23 mouse cellular contexts compared by ENCODE assay signal in genomic region chr2:5014616-5015015, GRCm38 (mm10). TPM values are rescaled to one million over a fixed set of nuclear protein-coding genes. Genes with fewer than 3 reads are reported as not detected.
DNase-seq lines count a peak whose midpoint lies in the region; ATAC-seq and TF ChIP-seq lines count a peak whose summit lies in the region.
"Had no signal": no experiment of that assay in that cellular context is flagged by ENCODE, and none has a peak within 500 bp of the region (broad histone marks: within the 10 kb centered on the region; RNA-seq: fewer than 3 reads in every experiment).

No protein-coding gene starts in this region.

- H3K27ac ChIP-seq in liver, embryonic 13.5 days, result peak overlapping the region; percentile 18; the same call in 1 of the 2 replicates
- no peak overlapping the region for H3K27ac ChIP-seq in left cerebral cortex, adult 2 months
- H3K27ac ChIP-seq: embryonic facial prominence, embryonic 10.5 days; heart, embryonic 13.5 days; hindbrain, postnatal 0 days; limb, embryonic 12.5 days; neural tube, embryonic 15.5 days; stomach, postnatal 0 days had no signal

- TF ChIP-seq CTCF in left cerebral cortex, adult 2 months (IDR thresholded peaks at IDR 0.05), result no peak

- intact Hi-C loops in left cerebral cortex, adult 2 months (cut with DNase I), result loop anchor here (5.0 kb wide), 1 partner anchor 97 kb away; the partner anchor contains the start of gene Phyh

- no peaks in the 10 kb centered on the region for H3K9me3 ChIP-seq in liver, embryonic 13.5 days (replicated peaks)
- H3K9me3 ChIP-seq: embryonic facial prominence, embryonic 10.5 days; heart, embryonic 13.5 days; limb, embryonic 12.5 days; neural tube, embryonic 15.5 days had no signal

- WGBS in liver, embryonic 13.5 days (ENCODE audit: insufficient replicate concordance), result 51% methylated on average over 7 of the region's 7 CpGs

- no peak overlapping the region for H3K9ac ChIP-seq in liver, embryonic 13.5 days
- H3K9ac ChIP-seq: forebrain, postnatal 0 days; heart, embryonic 13.5 days; limb, embryonic 12.5 days; neural tube, embryonic 15.5 days had no signal

- H3K27me3 ChIP-seq in liver, embryonic 13.5 days, result no peaks in the 10 kb centered on the region
- H3K27me3 ChIP-seq: heart, embryonic 13.5 days; limb, embryonic 12.5 days; neural tube, embryonic 15.5 days had no signal

- peaks cover 9% of the 10 kb centered on the region for H3K36me3 ChIP-seq in liver, embryonic 13.5 days
- H3K36me3 ChIP-seq: neural tube, embryonic 15.5 days had no signal

- ATAC-seq in liver, embryonic 13.5 days (ENCODE audit: low read depth), result no peak
- ATAC-seq: forebrain, postnatal 0 days; hindbrain, postnatal 0 days had no signal

- no peak overlapping the region for H3K4me2 ChIP-seq in liver, embryonic 13.5 days
- H3K4me2 ChIP-seq: heart, embryonic 13.5 days; limb, embryonic 12.5 days; neural tube, embryonic 15.5 days had no signal

- H3K4me1 ChIP-seq in liver, embryonic 13.5 days (replicated peaks), result peaks cover 38% of the 10 kb centered on the region

- DNase-seq in spleen, postnatal 36 days (ENCODE audit: low spot score in 2 of 2), result peak; percentile 30 to 36
- DNase-seq in spleen, adult 12 weeks (ENCODE audit: low spot score), result no peak
- peak; percentile 32 for DNase-seq in MEL-GATA-1-ER (ENCODE audit: extremely low read depth, low read depth)
- DNase-seq in liver, embryonic 13.5 days, result no peak
- no peak for DNase-seq in gastrocnemius, postnatal 4 days (ENCODE audit: low spot score in 2 of 2)
- DNase-seq in left cerebral cortex, adult 2 months (ENCODE audit: extremely low spot score in 1 of 2, low spot score in 2 of 2), result no peak
- no peak for DNase-seq in right cerebral cortex, postnatal 10 days (ENCODE audit: low spot score in 2 of 2)
- DNase-seq: adrenal gland, postnatal 36 days; cerebellum, postnatal 14 days; forebrain, postnatal 0 days; gastrocnemius, postnatal 10 days; heart, postnatal 4 days; kidney, adult 9 months; kidney, postnatal 4 days had no signal

- no peak overlapping the region for H3K4me3 ChIP-seq in liver, embryonic 13.5 days (replicated peaks)
- no peak overlapping the region for H3K4me3 ChIP-seq in left cerebral cortex, adult 2 months
- H3K4me3 ChIP-seq: embryonic facial prominence, embryonic 10.5 days; erythroblast, embryonic 14.5 days; heart, embryonic 13.5 days; limb, embryonic 12.5 days; neural tube, embryonic 15.5 days had no signal

RNA-seq across cellular contexts. Expression of gene Mcm10, which starts 2.0 kb away (rescaled TPM):
- 39.3 and 47.0 TPM in 2 replicates for polyA plus RNA-seq in liver, embryonic 13.5 days (2015; fragmentation: Nextera tagmentation; extraction: Ambion mirVana)
- total RNA-seq in gastrocnemius, postnatal 4 days (2021), result 1 to 10 TPM; 6.6 to 9.2 TPM
- 1 to 10 TPM in 1 of 2 experiments, under 1 TPM in 1; 0.72 to 1.2 TPM for total RNA-seq in left cerebral cortex, adult 2 months (2021)

RNA-seq across cellular contexts. Expression of gene Ucma, which starts 38.7 kb away (rescaled TPM):
- polyA plus RNA-seq in liver, embryonic 13.5 days (2015; fragmentation: Nextera tagmentation; extraction: Ambion mirVana), result not detected in 2 replicates
- total RNA-seq in gastrocnemius, postnatal 4 days (2021), result under 1 TPM in 1 of 2 experiments, not detected in 1; 0.52 TPM
- total RNA-seq in left cerebral cortex, adult 2 months (2021), result 1 to 10 TPM in 1 of 2 experiments, under 1 TPM in 1; 0.65 to 2.0 TPM
- total RNA-seq: adrenal gland, postnatal 36 days; forebrain, postnatal 0 days; heart, postnatal 4 days had no signal
- polyA plus RNA-seq: erythroblast, embryonic 14.5 days; heart, embryonic 13.5 days; limb, embryonic 12.5 days; lung, embryonic 16.5 days; neural tube, embryonic 15.5 days; small intestine, adult 2 months; stomach, postnatal 0 days had no signal

RNA-seq across cellular contexts. Expression of gene Optn, which starts 49.2 kb away (rescaled TPM):
- polyA plus RNA-seq in liver, embryonic 13.5 days (2015; fragmentation: Nextera tagmentation; extraction: Ambion mirVana), result 15.2 and 18.4 TPM in 2 replicates
- 10 to 100 TPM; 11.4 to 12.3 TPM for total RNA-seq in gastrocnemius, postnatal 4 days (2021)
- total RNA-seq in left cerebral cortex, adult 2 months (2021), result 10 to 100 TPM; 16.7 to 20.4 TPM

Comparison
In these comparisons a context has a peak if more than half of its experiments do, and no peak if none do; other contexts are left out.
1. DNase-seq: peak in spleen, postnatal 36 days (2 of 2) and MEL-GATA-1-ER (single experiment); none in spleen, adult 12 weeks (single experiment), liver, embryonic 13.5 days (single experiment), gastrocnemius, postnatal 4 days (0 of 2), left cerebral cortex, adult 2 months (0 of 2) and right cerebral cortex, postnatal 10 days (0 of 2).